In genomic region chr2:3118203-3118941, GRCm38 (mm10) we compare ENCODE assay signal across 9 mouse cellular contexts. TPM values are rescaled to one million over a fixed set of nuclear protein-coding genes. Genes with fewer than 3 reads are reported as not detected.
A peak's percentile ranks its signal among the peaks of the same experiment; 100 is the strongest.
DNase-seq lines count a peak whose midpoint lies in the region; ATAC-seq and TF ChIP-seq lines count a peak whose summit lies in the region.
"Had no signal": no experiment of that assay in that cellular context is flagged by ENCODE, and none has a peak within 500 bp of the region (broad histone marks: within the 10 kb centered on the region; RNA-seq: fewer than 3 reads in every experiment).

No protein-coding gene starts in this region.

- H3K9me3 ChIP-seq in heart, embryonic 13.5 days = no peaks in the 10 kb centered on the region
- H3K9me3 ChIP-seq in stomach, postnatal 0 days (ENCODE audit: control insufficient read depth, low read length) = no peaks in the 10 kb centered on the region

- peak overlapping the region; percentile 88 for H3K27ac ChIP-seq in heart, embryonic 13.5 days (replicated peaks)
- H3K27ac ChIP-seq in liver, adult 2 months (replicated peaks; ENCODE audit: insufficient read depth, low read depth, low read length) = no peak overlapping the region
- peak overlapping the region; percentile 83 for H3K27ac ChIP-seq in stomach, postnatal 0 days (replicated peaks)

- H3K9ac ChIP-seq in heart, embryonic 13.5 days = peak overlapping the region; percentile 96
- peak overlapping the region; percentile 71 for H3K9ac ChIP-seq in liver, adult 2 months (ENCODE audit: low read depth, low read length)
- H3K9ac ChIP-seq in stomach, postnatal 0 days (ENCODE audit: low read length) = peak overlapping the region; percentile 83

- H3K4me1 ChIP-seq in heart, embryonic 13.5 days = peaks cover 32% of the 10 kb centered on the region
- peaks cover 2% of the 10 kb centered on the region for H3K4me1 ChIP-seq in liver, adult 2 months (ENCODE audit: control insufficient read depth, insufficient read depth, low read length)
- no peaks in the 10 kb centered on the region for H3K4me1 ChIP-seq in stomach, postnatal 0 days (replicated peaks; ENCODE audit: control insufficient read depth, insufficient read depth)

- H3K27me3 ChIP-seq in heart, embryonic 13.5 days (replicated peaks) = no peaks in the 10 kb centered on the region
- no peaks in the 10 kb centered on the region for H3K27me3 ChIP-seq in liver, adult 2 months (ENCODE audit: control insufficient read depth, insufficient read depth, low read length)
- H3K27me3 ChIP-seq in stomach, postnatal 0 days (ENCODE audit: control insufficient read depth, insufficient read depth, low read length) = no peaks in the 10 kb centered on the region

- no peak for TF ChIP-seq EP300 in stomach, postnatal 0 days (optimal IDR thresholded peaks at IDR 0.05)

- H3K79me2 ChIP-seq in liver, adult 2 months (ENCODE audit: control insufficient read depth, insufficient read depth, low read length) = no peaks in the 10 kb centered on the region; the same call in 1 of the 2 replicates

- peak; percentile 84 for ATAC-seq in heart, embryonic 13.5 days (ENCODE audit: extremely low read depth, insufficient number of reproducible peaks, low FRiP score, low TSS enrichment)
- peak; percentile 95 for ATAC-seq in stomach, postnatal 0 days (ENCODE audit: low FRiP score, low TSS enrichment)

- peak; percentile 73 for DNase-seq in 3T3-L1 (ENCODE audit: low read depth, low spot score)
- DNase-seq in brain, adult 2 months (ENCODE audit: low read depth, low spot score) = peak; percentile 91
- DNase-seq in fibroblast of lung, adult 2 months (ENCODE audit: low read depth) = peak; percentile 25
- peak; percentile 96 for DNase-seq in kidney, postnatal 10 days
- DNase-seq in liver, adult 2 months (ENCODE audit: extremely low read depth, low read depth, low spot score) = no peak
- peak; percentile 7 for DNase-seq in naive thymus-derived CD4-positive, alpha-beta T cell, adult 2 months (ENCODE audit: low read depth)
- peak; percentile 91 for DNase-seq in stomach, postnatal 0 days (ENCODE audit: low spot score)

- peak overlapping the region; percentile 95 for H3K4me3 ChIP-seq in heart, embryonic 13.5 days
- peak overlapping the region; percentile 71 for H3K4me3 ChIP-seq in liver, adult 2 months (ENCODE audit: insufficient read depth, low read depth, low read length)
- H3K4me3 ChIP-seq in stomach, postnatal 0 days (ENCODE audit: low read depth, low read length) = peak overlapping the region; percentile 86

- H3K36me3 ChIP-seq in heart, embryonic 13.5 days = no peaks in the 10 kb centered on the region
- H3K36me3 ChIP-seq in liver, adult 2 months (ENCODE audit: control insufficient read depth, insufficient read depth, low read length) = no peaks in the 10 kb centered on the region
- H3K36me3 ChIP-seq in stomach, postnatal 0 days (ENCODE audit: control insufficient read depth, insufficient read depth, low read length) = no peaks in the 10 kb centered on the region
- H3K36me3 ChIP-seq: G1E had no signal

- TF ChIP-seq POLR2A in liver, adult 2 months (IDR thresholded peaks at IDR 0.05; ENCODE audit: extremely low read depth, insufficient read depth, low read length) = no peak

- H3K4me2 ChIP-seq in heart, embryonic 13.5 days = peak overlapping the region; percentile 74
- H3K4me2 ChIP-seq in stomach, postnatal 0 days (replicated peaks; ENCODE audit: low read depth) = peak overlapping the region; percentile 74

- WGBS in heart, embryonic 13.5 days = under 1% methylated on average over 58 of the region's 93 CpGs
- under 1% methylated on average over 79 of the region's 93 CpGs for WGBS in liver, adult 2 months
- 0% methylated on average over 49 of the region's 93 CpGs for WGBS in stomach, postnatal 0 days

- peak; percentile 63 for TF ChIP-seq CTCF in liver, adult 2 months (IDR thresholded peaks at IDR 0.05; ENCODE audit: low read depth, low read length)
- TF ChIP-seq CTCF in stomach, postnatal 0 days (IDR thresholded peaks at IDR 0.05; ENCODE audit: low read depth) = peak; percentile 82

RNA-seq across cellular contexts. Expression of gene Fam171a1, which starts 4.3 kb away (rescaled TPM):
- 23.5 and 23.7 TPM in 2 replicates for polyA plus RNA-seq in heart, embryonic 13.5 days (2015; fragmentation: Nextera tagmentation; extraction: Ambion mirVana)
- total RNA-seq in liver, adult 2 months (2014; rRNA removed) = 3.8 and 4.1 TPM in 2 replicates
- polyA plus RNA-seq in liver, adult 2 months (2012; rRNA removed) = 1.8 and 2.2 TPM in 2 replicates
- 9.7 and 10.4 TPM in 2 replicates for polyA plus RNA-seq in stomach, postnatal 0 days (2015; fragmentation: Nextera tagmentation; extraction: Ambion mirVana)
- polyA plus RNA-seq: G1E had no signal
